Mouse (Mus musculus) cortical plate, adult 2 months (tissue): ENCODE results near the gene Prdm11.

Experiments used
- CTCF ChIP-seq: fragments of 200-500 bp; IDR thresholded peaks from 2 replicates; pipeline ENCODE4 v1.5.1; 2011; ENCODE audit warnings: mild to moderate bottlenecking, control low read depth, low read length; ENCODE audit not compliant: insufficient read depth; ENCODE audit errors: extremely low read depth
- POLR2A ChIP-seq: fragments of 200-500 bp; IDR thresholded peaks from 2 replicates; pipeline ENCODE4 v1.6.1; 2011; ENCODE audit warnings: mild to moderate bottlenecking, low read length, control low read depth; ENCODE audit not compliant: insufficient read depth; ENCODE audit errors: extremely low read depth

- no peak for TF ChIP-seq CTCF
- TF ChIP-seq POLR2A = no peak
These were observed 25.7 kb upstream of the Prdm11 start for GRCm38 (mm10) chr2:93071656-93072055.
